Mouse (Mus musculus) WW6 (cell line): ENCODE results near the gene Cdk16.
"Not testable (repeated sequence)": the region's sequence is repeated elsewhere in the genome, so short reads cannot be mapped to it uniquely, and the experiment has no call there.

Experiments
- DNase-seq: peaks from one replicate; pipeline ENCODE4 v3.0.0-alpha.2; 2013; ENCODE audit warnings: low read depth, low spot score

The Cdk16 gene

DNA sequence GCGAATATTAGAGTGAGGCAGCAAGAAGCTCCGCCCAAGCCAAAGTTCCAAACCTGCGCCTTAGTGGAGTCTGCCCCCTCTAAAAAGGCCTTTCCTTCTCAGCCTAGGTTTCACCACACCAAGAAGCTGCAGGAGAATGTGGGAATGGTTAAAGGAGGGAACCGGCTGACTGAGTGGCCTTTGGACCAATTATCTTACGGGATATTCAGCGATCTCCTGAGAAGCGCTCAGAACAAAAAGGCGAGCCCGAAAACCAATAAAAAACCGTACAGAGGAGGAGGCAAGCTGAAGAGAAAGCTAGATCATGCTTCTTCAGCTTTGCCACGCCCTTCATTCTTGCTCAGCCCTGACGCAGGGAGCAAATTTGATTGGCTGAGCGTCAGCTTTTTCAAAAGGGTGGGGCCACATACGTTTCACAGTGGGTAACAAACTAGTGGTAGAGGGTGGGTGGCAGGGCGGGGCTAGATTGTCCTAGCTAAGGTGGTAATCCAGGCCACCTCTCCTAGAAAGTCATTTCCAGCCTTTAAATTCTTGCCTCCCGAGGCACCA is at the start of gene Cdk16:
Cdk16 (plus strand) TSS at position 436 of the 549 bp plus-strand sequence.
- DNase-seq: peak; percentile 70

GRCm38 (mm10) chrX:20638141-20638540 is 49.6 kb upstream of the Cdk16 start:
- DNase-seq: no peak

DNA sequence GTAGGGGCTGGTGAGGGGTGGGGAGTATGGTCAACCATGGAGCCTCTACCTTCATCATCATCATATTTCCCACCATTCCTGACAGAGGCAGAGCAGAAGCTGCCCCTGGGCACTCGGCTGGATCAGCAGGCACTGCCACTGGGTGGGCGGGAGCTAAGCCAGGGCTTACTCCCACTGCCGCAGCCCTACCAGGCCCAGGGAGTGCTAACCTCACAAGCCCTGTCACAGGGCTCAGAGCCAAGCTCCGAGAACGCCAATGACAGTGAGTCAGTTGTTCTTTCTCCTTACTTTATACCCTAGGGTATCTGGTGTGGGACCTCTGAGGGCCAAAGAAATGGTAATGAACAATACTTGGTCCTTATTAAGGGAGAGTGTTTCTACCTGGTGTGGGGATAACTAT is 43.0 kb upstream of the Cdk16 start:
- DNase-seq: no peak

GRCm38 (mm10) chrX:20657593-20657992 is 30.2 kb upstream of the Cdk16 start:
- DNase-seq: no peak

GRCm38 (mm10) chrX:20658026-20658652 is 29.6 kb upstream of the Cdk16 start, which contains the start of gene Uba1:
Gene Uba1 (plus strand): TSS chrX:20658326.
- peak; percentile 56 for DNase-seq

- peak; percentile 5 for DNase-seq
Measured at GRCm38 (mm10) chrX:20658891-20659406, 28.8 kb upstream of the Cdk16 start.

- DNase-seq: no peak
Measured at GRCm38 (mm10) chrX:20662317-20662715, 25.4 kb upstream of the Cdk16 start.

DNA sequence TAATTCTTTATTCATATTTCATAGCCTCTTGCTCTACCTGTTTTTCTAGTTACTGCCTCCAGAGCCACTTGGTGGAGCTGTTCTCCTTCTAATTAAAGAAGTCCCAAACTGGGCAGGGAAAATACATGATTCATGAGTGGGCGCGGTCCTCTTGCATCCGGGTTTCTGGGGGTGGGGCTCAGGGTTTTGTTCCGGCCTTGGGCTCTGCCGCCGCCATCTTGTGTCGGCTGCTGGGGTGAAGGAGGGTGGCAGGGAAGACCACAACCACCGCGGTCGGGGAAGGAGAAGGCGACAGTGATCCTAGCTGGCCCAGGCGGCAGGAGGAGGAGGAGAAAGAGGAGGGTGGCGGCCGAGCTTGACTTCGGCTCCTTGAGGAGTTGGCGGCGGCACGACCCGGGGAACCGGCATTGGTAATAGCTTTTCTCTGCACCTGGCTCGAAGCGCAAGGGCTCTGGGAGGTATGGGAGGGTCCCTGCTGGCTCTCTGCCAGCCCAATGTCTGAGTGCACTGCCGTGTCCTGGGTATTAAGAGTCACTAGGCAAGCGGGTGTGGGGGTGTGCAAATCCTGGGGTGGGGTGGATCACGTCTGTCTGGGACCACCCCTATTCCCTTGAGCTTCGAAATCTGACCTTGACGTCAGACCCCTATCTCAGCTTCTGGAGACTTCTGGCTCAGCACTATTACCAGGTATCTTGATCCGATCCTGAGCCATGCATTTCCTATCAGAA is 24.9 kb upstream of the Cdk16 start:
- peak; percentile 53 for DNase-seq

GRCm38 (mm10) chrX:20663444-20663790 is 24.3 kb upstream of the Cdk16 start:
- no peak for DNase-seq

- DNase-seq: peak; percentile 61
Measured at GRCm38 (mm10) chrX:20688068-20688547, 354 bp downstream of the Cdk16 start.

- no peak for DNase-seq
Measured at GRCm38 (mm10) chrX:20688615-20689014, 861 bp downstream of the Cdk16 start.

- DNase-seq: no peak
Measured at GRCm38 (mm10) chrX:20691566-20691965, 3.8 kb downstream of the Cdk16 start.

GRCm38 (mm10) chrX:20692616-20693015 is 4.9 kb downstream of the Cdk16 start:
- no peak for DNase-seq

DNA sequence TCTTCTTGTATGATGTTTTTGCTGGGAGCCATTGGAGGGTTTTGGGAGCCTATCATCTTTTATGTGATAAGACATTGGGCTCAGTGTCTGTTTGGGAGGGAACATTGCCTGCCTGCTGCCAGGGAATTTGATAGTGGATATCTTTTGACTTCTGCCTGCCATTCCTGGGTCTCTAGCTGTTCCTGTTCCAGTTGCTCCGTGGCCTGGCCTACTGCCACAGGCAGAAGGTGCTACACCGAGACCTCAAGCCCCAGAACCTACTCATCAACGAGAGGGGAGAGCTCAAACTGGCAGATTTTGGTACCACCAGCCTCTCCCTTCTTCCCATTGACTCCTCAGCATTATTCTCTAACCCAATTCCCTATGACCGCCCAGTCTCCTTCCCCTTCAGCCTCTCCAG is 8.1 kb downstream of the Cdk16 start:
- no peak for DNase-seq

GRCm38 (mm10) chrX:20703741-20704290 is 16.1 kb downstream of the Cdk16 start, which contains the start of gene Usp11:
Gene Usp11 (plus strand): TSS chrX:20703906.
- DNase-seq: no peak

- DNase-seq: peak; percentile 65
Measured at GRCm38 (mm10) chrX:20704295-20705082, 16.7 kb downstream of the Cdk16 start.

DNA sequence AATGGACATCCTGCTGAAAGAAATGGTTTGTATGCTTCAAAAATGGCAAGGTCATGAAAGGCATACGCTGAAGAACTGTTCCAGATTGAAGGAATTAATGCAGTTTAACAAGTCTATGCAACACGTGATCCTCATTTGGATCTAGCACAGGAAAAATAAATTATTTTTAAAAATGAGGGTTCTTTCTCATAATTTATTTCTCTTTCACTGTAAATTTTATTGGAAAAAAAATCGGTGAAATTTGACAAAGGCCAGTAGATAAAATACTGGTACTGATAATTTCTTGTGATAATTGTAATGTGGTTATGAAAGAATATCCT is 17.3 kb downstream of the Cdk16 start:
- DNase-seq: no peak

- no peak for DNase-seq
Measured at GRCm38 (mm10) chrX:20728681-20729080, 40.9 kb downstream of the Cdk16 start.

DNA sequence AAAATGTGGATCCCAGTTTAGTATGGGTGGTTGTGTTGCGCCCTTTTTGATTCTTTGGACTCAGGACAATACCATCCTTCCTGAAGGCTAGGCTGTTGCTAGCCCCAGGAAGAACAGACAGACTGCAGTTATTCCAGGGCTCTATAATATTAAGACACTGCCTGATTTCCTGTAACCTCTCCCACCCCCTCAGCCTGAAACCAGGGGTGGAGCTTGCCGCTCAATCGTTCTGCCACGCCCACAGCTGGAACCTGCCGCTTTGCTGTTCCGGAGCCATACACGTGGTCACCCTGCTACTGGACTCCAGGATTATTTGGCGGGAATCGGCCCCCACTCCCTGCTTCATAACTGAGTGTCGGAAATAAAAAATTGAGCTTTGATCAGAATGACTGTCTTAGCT is 42.3 kb downstream of the Cdk16 start:
- not testable (repeated sequence) for DNase-seq

- DNase-seq: no peak
Measured at GRCm38 (mm10) chrX:20736479-20736878, 48.7 kb downstream of the Cdk16 start.

DNA sequence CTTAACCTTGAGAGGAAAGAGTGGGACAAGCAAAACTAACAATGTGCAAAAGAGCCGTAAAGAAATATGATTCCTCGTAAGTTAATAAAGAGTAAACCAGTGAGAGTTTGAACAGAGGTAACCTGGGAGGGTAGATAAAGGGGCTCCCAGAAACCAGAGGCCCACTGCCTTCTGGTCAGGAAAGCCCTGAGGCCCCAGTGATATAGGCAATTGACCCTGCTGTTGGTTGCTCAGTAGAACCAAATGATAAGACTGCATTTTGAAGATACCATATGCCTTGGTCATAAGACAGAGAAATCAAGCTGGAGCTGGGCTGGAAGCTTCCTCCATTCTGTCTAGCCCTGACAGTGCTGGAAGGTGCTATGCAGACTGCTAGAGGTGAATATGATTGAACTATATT is 61.1 kb downstream of the Cdk16 start:
- DNase-seq: no peak
